Mouse (Mus musculus): ENCODE measurements at regions not wholly inside any gene's neighbourhood (a gene's known extent, or its start where the extent isn't known, plus 50 kb on each side); places are given as distances from the start of the nearest gene placed in this dataset.

DNA sequence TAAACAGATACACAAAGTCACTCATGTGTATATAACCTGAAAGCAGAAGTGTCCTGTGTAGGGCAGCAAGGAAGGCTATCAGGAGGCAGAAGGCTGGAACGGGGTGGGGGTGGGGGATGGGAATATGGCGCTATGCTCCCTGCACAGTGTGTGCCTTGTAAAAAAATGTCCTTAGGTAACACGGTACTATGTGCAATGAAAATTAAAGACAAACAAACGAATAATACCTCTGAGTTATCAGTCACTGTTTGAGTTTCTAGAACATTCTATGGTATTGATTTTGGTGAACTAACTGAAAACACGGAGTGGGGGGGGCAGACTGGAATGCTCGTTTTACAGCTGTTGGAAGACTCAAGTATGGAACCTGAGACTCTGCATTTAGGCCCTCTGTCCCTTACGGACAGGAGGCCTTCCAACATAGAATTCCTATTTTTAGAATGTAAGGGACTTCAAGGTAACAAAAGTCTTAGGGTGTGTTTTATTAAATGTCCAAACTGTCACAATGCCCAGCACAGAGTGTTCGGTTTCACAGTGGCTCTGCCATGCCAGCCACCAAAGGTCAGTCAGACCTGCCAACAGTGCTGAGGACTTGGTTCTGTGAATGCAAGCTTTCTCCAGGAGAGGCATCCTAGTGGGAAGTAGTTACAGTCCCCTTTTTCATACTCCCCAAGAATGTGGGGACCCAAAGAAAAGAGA lies 240.6 kb downstream of the Ano6 start:
- ATAC-seq = no peak
- H3K36me3 ChIP-seq (ENCODE audit: control insufficient read depth, insufficient read depth, low read length) = no peaks in the 10 kb centered on the region
- H3K4me2 ChIP-seq (ENCODE audit: low read length) = no peak overlapping the region
- WGBS = 81% methylated on average over 8 of the region's 8 CpGs
- H3K27me3 ChIP-seq (ENCODE audit: control insufficient read depth, insufficient read depth, low read depth, low read length) = no peaks in the 10 kb centered on the region
- H3K9me3 ChIP-seq (replicated peaks; ENCODE audit: control insufficient read depth, low read length, poor library complexity, severe bottlenecking) = no peaks in the 10 kb centered on the region
- H3K4me1 ChIP-seq (ENCODE audit: control insufficient read depth, insufficient read depth, low read length) = no peaks in the 10 kb centered on the region
- H3K27ac ChIP-seq (ENCODE audit: low read length) = no peak overlapping the region
- H3K9ac ChIP-seq (ENCODE audit: low read depth, low read length) = no peak overlapping the region
- no peak overlapping the region for H3K4me3 ChIP-seq (ENCODE audit: low read depth, low read length)

- no peak for ATAC-seq
- Histone ChIP-seq H3K9me3 (replicated peaks; ENCODE audit: control insufficient read depth, low read length, poor library complexity, severe bottlenecking) (no peaks in the 10 kb centered on the region), H3K27ac (ENCODE audit: low read length) (no peak overlapping the region), H3K4me2 (ENCODE audit: low read length) (no peak overlapping the region), H3K27me3 (ENCODE audit: control insufficient read depth, insufficient read depth, low read depth, low read length) (no peaks in the 10 kb centered on the region), H3K4me3 (ENCODE audit: low read depth, low read length) (no peak overlapping the region), H3K4me1 (ENCODE audit: control insufficient read depth, insufficient read depth, low read length) (no peaks in the 10 kb centered on the region; the same call in 1 of the 2 replicates), H3K9ac (ENCODE audit: low read depth, low read length) (no peak overlapping the region), H3K36me3 (ENCODE audit: control insufficient read depth, insufficient read depth, low read length) (no peaks in the 10 kb centered on the region)
- WGBS = 80% methylated on average over 12 of the region's 12 CpGs
These were observed 244.6 kb downstream of the Ano6 start for GRCm38 (mm10) chr15:96035273-96035672.

DNA sequence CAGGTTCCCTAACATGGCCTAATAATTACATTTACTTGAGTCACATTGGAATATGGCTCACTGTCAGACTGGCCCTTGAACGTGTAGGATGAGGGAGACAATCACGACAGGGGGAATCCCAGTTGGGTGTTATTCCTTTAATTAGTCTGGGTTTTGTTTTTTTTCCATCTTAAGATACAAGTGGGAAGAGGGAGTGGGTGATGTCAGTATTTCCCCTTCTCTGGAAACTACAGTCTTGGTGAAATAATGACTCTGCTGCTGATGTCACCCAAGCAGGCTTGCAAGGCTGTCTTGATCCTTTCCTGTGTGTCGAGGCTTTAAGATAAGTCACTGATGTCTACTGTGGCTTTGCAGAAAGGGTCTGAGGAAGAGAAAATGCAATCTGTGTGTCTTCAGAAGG lies 241.8 kb upstream of the Arid2 start:
- Histone ChIP-seq H3K9me3 (replicated peaks; ENCODE audit: control insufficient read depth, low read length, poor library complexity, severe bottlenecking) (no peaks in the 10 kb centered on the region), H3K9ac (ENCODE audit: low read depth, low read length) (no peak overlapping the region), H3K4me3 (ENCODE audit: low read depth, low read length) (no peak overlapping the region), H3K4me2 (ENCODE audit: low read length) (no peak overlapping the region), H3K4me1 (ENCODE audit: control insufficient read depth, insufficient read depth, low read length) (no peaks in the 10 kb centered on the region), H3K36me3 (ENCODE audit: control insufficient read depth, insufficient read depth, low read length) (no peaks in the 10 kb centered on the region), H3K27ac (ENCODE audit: low read length) (no peak overlapping the region), H3K27me3 (ENCODE audit: control insufficient read depth, insufficient read depth, low read depth, low read length) (no peaks in the 10 kb centered on the region)
- ATAC-seq = no peak
- WGBS = 81% methylated on average over 3 of the region's 3 CpGs

DNA sequence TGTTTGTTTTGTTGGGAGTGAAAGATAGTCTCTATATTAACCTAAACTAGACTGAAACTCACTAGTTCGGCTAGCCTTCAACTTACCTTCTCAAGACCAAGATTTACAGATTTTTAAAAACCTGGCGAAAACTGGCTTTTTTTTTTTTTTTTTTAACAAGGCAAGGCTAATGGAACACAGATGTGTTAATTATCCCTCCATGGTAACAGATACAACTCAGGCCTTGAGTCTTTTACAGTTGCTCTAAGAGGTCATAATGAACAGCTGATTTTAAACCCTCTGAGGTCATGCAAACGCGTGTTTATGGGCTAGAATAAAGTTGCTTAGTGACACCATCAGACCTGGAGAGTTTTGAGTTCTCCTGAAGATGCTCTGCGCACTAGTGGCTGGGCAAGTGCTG lies 240.7 kb upstream of the Arid2 start:
- H3K36me3 ChIP-seq (ENCODE audit: control insufficient read depth, insufficient read depth, low read length) = no peaks in the 10 kb centered on the region
- no peaks in the 10 kb centered on the region for H3K9me3 ChIP-seq (replicated peaks; ENCODE audit: control insufficient read depth, low read length, poor library complexity, severe bottlenecking)
- WGBS = 86% methylated on average over 5 of the region's 5 CpGs
- H3K27me3 ChIP-seq (ENCODE audit: control insufficient read depth, insufficient read depth, low read depth, low read length) = no peaks in the 10 kb centered on the region
- no peak overlapping the region for H3K4me2 ChIP-seq (ENCODE audit: low read length)
- no peak for ATAC-seq
- no peak overlapping the region for H3K9ac ChIP-seq (ENCODE audit: low read depth, low read length)
- no peaks in the 10 kb centered on the region for H3K4me1 ChIP-seq (ENCODE audit: control insufficient read depth, insufficient read depth, low read length)
- no peak overlapping the region for H3K27ac ChIP-seq (ENCODE audit: low read length)
- H3K4me3 ChIP-seq (ENCODE audit: low read depth, low read length) = no peak overlapping the region

DNA sequence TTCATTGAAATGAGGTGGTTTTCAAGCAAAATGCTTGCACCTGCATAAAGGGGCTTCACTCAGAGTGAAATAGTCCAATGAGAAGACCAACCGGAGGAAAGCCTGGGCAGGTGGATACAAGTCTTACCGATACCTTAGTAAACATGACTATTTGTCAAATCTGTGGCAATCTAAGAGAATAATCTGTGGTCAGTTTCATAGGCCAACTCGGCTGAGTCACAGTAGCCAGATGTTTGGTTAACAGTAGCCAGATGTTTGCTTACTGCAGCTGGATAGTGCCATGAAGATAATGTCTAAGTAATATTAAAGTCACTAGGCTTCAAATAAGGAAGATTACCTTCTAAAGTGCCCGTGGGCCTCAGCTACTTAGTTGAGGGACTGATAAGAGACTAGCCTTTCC lies 236.9 kb upstream of the Arid2 start:
- 86% methylated on average over 4 of the region's 4 CpGs for WGBS

DNA sequence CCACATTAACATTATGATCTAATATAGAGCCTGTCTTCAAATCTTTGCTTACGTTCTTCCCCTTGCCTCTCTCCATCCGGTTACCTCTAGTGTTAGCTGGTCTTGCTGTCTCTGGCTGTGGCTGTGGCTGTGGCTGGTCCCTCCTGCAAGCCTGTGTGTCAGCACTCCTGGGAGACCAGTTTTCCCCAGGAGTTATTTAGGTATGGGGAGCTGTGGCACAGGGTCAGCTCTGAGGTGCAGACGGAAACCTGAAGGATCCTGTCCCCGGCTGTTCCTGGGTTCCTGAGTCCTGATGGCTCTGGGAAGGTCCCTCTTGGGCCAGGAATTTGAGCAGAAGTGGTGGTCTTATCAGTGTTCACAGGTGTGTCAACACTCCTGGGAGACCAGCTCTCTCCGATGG lies 234.7 kb upstream of the Arid2 start:
- Histone ChIP-seq H3K9ac (ENCODE audit: low read depth, low read length) (no peak overlapping the region), H3K4me1 (ENCODE audit: control insufficient read depth, insufficient read depth, low read length) (no peaks in the 10 kb centered on the region), H3K4me3 (ENCODE audit: low read depth, low read length) (no peak overlapping the region), H3K27me3 (ENCODE audit: control insufficient read depth, insufficient read depth, low read depth, low read length) (no peaks in the 10 kb centered on the region), H3K4me2 (ENCODE audit: low read length) (no peak overlapping the region), H3K9me3 (replicated peaks; ENCODE audit: control insufficient read depth, low read length, poor library complexity, severe bottlenecking) (no peaks in the 10 kb centered on the region), H3K27ac (ENCODE audit: low read length) (no peak overlapping the region), H3K36me3 (ENCODE audit: control insufficient read depth, insufficient read depth, low read length) (no peaks in the 10 kb centered on the region)
- ATAC-seq = no peak
- 93% methylated on average over 5 of the region's 5 CpGs for WGBS

More for the DNA sequence above, 236.9 kb upstream of the Arid2 start:
- no peak overlapping the region for H3K4me3 ChIP-seq (ENCODE audit: low read depth, low read length)
- no peak for ATAC-seq
- H3K9me3 ChIP-seq (replicated peaks; ENCODE audit: control insufficient read depth, low read length, poor library complexity, severe bottlenecking) = no peaks in the 10 kb centered on the region
- H3K27me3 ChIP-seq (ENCODE audit: control insufficient read depth, insufficient read depth, low read depth, low read length) = no peaks in the 10 kb centered on the region
- no peaks in the 10 kb centered on the region for H3K36me3 ChIP-seq (ENCODE audit: control insufficient read depth, insufficient read depth, low read length)
- H3K4me1 ChIP-seq (ENCODE audit: control insufficient read depth, insufficient read depth, low read length) = no peaks in the 10 kb centered on the region
- no peak overlapping the region for H3K27ac ChIP-seq (ENCODE audit: low read length)
- no peak overlapping the region for H3K9ac ChIP-seq (ENCODE audit: low read depth, low read length)
- H3K4me2 ChIP-seq (ENCODE audit: low read length) = no peak overlapping the region

GRCm38 (mm10) chr15:96055361-96055760 lies 232.0 kb upstream of the Arid2 start:
- Histone ChIP-seq H3K36me3 (ENCODE audit: control insufficient read depth, insufficient read depth, low read length) (no peaks in the 10 kb centered on the region), H3K9me3 (replicated peaks; ENCODE audit: control insufficient read depth, low read length, poor library complexity, severe bottlenecking) (no peaks in the 10 kb centered on the region), H3K4me1 (ENCODE audit: control insufficient read depth, insufficient read depth, low read length) (no peaks in the 10 kb centered on the region), H3K4me2 (ENCODE audit: low read length) (no peak overlapping the region), H3K27ac (ENCODE audit: low read length) (no peak overlapping the region), H3K4me3 (ENCODE audit: low read depth, low read length) (no peak overlapping the region), H3K9ac (ENCODE audit: low read depth, low read length) (no peak overlapping the region), H3K27me3 (ENCODE audit: control insufficient read depth, insufficient read depth, low read depth, low read length) (no peaks in the 10 kb centered on the region)
- WGBS = 58% methylated on average over 10 of the region's 10 CpGs
- no peak for ATAC-seq

DNA sequence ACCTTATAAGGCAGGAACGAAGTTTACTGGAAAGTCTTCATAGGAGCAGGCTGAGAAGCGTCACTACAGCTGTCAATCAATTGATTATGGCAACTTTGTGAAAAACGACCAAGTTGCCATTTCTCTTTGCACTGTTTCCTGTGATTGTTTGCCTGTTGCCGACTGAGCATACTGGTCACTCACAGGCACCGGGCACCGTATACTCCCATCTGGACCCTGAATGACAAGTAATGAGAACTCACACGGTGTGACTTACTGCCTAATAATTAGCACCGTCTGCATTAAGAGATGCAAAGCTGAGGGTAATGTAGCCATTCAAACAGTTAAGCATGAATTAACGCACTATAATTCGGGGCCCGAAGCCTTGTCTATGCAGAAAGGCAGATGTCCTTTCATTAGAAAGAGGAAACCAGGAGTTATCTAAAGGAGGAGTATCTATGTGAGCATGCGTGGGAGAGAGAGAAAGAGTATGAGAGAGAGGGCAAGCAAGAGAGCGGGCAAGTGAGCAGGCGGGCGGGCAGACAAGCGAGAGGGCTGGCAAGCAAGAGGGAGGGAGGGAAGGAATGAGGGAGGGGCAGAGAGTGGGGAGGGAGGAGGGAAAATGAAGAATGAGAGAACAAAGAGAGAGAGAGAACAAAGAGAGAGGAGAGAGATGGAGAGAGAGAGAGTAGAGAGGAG lies 231.4 kb upstream of the Arid2 start:
- no peak overlapping the region for H3K9ac ChIP-seq (ENCODE audit: low read depth, low read length)
- no peak for ATAC-seq
- H3K27me3 ChIP-seq (ENCODE audit: control insufficient read depth, insufficient read depth, low read depth, low read length) = no peaks in the 10 kb centered on the region
- H3K27ac ChIP-seq (ENCODE audit: low read length) = no peak overlapping the region
- H3K4me2 ChIP-seq (ENCODE audit: low read length) = no peak overlapping the region; the same call in 1 of the 2 replicates
- no peak overlapping the region for H3K4me3 ChIP-seq (ENCODE audit: low read depth, low read length)
- no peaks in the 10 kb centered on the region for H3K36me3 ChIP-seq (ENCODE audit: control insufficient read depth, insufficient read depth, low read length)
- no peaks in the 10 kb centered on the region for H3K4me1 ChIP-seq (ENCODE audit: control insufficient read depth, insufficient read depth, low read length)
- no peaks in the 10 kb centered on the region for H3K9me3 ChIP-seq (replicated peaks; ENCODE audit: control insufficient read depth, low read length, poor library complexity, severe bottlenecking)
- WGBS = 66% methylated on average over 16 of the region's 16 CpGs

DNA sequence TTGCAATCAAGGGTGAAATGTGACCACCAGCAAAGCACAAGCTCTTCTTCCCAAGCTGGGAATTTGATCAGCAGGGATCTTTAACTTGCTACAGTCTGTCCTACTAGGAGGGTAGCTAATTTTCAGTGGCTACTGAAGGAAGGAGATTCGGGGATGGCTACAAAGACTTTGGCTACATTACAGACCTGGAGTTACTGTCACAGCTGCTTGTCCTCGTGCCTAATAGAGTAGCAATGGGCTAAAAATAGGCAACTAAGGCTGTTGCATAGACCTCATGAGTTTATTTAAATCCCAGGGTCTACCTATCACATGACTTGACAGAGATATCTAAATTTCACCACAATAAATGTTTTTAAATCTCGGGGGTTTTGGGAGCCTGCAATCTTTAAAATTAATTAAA lies 227.7 kb upstream of the Arid2 start:
- ATAC-seq = no peak
- H3K9me3 ChIP-seq (replicated peaks; ENCODE audit: control insufficient read depth, low read length, poor library complexity, severe bottlenecking) = no peaks in the 10 kb centered on the region
- no peaks in the 10 kb centered on the region for H3K4me1 ChIP-seq (ENCODE audit: control insufficient read depth, insufficient read depth, low read length)
- no peaks in the 10 kb centered on the region for H3K27me3 ChIP-seq (ENCODE audit: control insufficient read depth, insufficient read depth, low read depth, low read length)
- 75% methylated on average over 3 of the region's 3 CpGs for WGBS
- H3K4me3 ChIP-seq (ENCODE audit: low read depth, low read length) = no peak overlapping the region
- no peak overlapping the region for H3K4me2 ChIP-seq (ENCODE audit: low read length)
- H3K27ac ChIP-seq (ENCODE audit: low read length) = no peak overlapping the region
- no peaks in the 10 kb centered on the region for H3K36me3 ChIP-seq (ENCODE audit: control insufficient read depth, insufficient read depth, low read length)
- H3K9ac ChIP-seq (ENCODE audit: low read depth, low read length) = no peak overlapping the region

Data from midbrain, embryonic 16.5 days (tissue).